Mouse (Mus musculus): ENCODE measurements at regions not wholly inside any gene's neighbourhood (a gene's known extent, or its start where the extent isn't known, plus 50 kb on each side); places are given as distances from the start of the nearest gene placed in this dataset.

- TF ChIP-seq POLR2A (IDR thresholded peaks at IDR 0.05; ENCODE audit: low read depth, low read length) (no peak), CTCF (conservative IDR thresholded peaks at IDR 0.05; ENCODE audit: insufficient read depth, insufficient read length, low read depth, low read length) (no peak)
Measured at GRCm38 (mm10) chr9:41768316-41768715, 355.8 kb downstream of the Sorl1 start.
